Mouse (Mus musculus) adrenal gland, postnatal 36 days (tissue): ENCODE measurements around the gene Magi1. TPM values are rescaled to one million over a fixed set of nuclear protein-coding genes. Genes with fewer than 3 reads are reported as not detected.

ENCODE experiments used
- DNase-seq, 2 experiments: peaks; one replicate each; pipeline ENCODE4 v3.0.0; 2021; ENCODE audit warnings: mixed read lengths in 1 of 2
- total RNA-seq, 2 experiments: library from RNA; stranded (reverse); gene quantifications; 2 replicates each; pipeline ENCODE4 v1.2.3; 2021

The Magi1 gene
- total RNA-seq, 2 experiments from 2014 or later = 12.6 to 41.2 TPM

GRCm38 (mm10) chr6:93968721-93969120 lies 315.0 kb downstream of the Magi1 start:
- DNase-seq = no peak

GRCm38 (mm10) chr6:93962757-93963336 lies 320.9 kb downstream of the Magi1 start:
- DNase-seq = no peak

- no peak for DNase-seq
Measured at GRCm38 (mm10) chr6:93961782-93962181, 321.9 kb downstream of the Magi1 start.

GRCm38 (mm10) chr6:93957172-93957571 lies 326.5 kb downstream of the Magi1 start:
- no peak for DNase-seq

- DNase-seq = no peak
Measured at GRCm38 (mm10) chr6:93946612-93947011, 337.1 kb downstream of the Magi1 start.

- DNase-seq = no peak
Measured at GRCm38 (mm10) chr6:93936359-93936758, 347.4 kb downstream of the Magi1 start.

GRCm38 (mm10) chr6:93935793-93936192 lies 347.9 kb downstream of the Magi1 start:
- DNase-seq = peak in 1 of 2 experiments; percentile 13

GRCm38 (mm10) chr6:93934700-93935099 lies 349.0 kb downstream of the Magi1 start:
- no peak for DNase-seq

DNA sequence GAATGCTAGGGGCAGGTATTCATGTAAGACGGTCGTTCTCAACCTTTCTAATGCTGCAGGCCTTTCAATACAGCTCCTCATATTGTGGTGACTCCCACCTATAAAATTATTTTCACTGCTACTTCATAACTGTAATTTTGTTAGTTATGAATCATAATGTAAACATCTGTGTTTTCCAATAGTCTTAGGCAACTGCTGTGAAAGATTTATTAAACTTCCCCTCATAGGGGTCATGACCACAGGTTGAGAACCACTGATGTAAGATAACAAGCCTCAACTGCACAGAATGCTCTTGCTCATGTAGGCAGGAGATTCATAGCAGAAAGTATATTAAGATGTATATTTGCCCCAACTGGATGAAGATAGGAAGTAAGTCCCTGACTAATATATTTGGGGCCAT lies 359.1 kb downstream of the Magi1 start:
- no peak for DNase-seq

DNA sequence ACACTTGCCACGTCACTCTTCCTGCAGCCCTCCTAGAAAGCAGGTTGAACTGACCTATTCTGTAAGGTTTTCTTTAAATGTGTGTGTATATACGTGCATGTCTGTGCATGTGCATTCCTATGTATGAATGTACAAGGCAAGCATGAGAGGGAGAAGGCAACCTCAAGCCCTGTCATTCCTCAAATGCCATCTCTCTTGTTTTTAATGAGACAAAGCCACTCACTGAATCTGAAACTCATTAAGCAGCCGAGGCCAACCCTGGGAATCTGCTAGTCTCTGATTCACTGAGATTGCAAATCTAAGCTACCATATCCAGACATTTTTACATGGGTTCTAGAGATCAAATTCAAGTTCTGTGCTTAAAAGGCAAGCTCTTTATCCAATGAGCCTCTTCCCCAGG lies 359.7 kb downstream of the Magi1 start:
- DNase-seq = no peak

DNA sequence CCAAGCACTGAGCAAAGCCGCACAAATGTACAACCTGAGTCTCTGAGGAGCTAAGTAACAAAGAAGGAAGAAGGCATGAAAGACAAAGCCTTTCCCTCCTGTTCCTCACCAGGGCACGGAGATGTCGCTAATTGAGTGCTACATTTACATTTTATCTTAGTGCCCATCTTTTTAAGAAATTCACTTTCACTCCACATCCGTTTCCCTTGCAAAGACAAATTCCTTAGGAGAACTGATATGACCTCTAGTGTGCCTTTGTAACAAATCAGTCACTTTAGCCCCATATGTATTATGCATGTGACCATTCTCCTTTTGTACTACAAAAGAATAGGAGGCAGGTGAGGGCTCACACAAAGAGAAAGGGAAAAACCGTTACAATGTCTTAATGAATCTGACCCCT lies 360.4 kb downstream of the Magi1 start:
- DNase-seq = no peak

DNA sequence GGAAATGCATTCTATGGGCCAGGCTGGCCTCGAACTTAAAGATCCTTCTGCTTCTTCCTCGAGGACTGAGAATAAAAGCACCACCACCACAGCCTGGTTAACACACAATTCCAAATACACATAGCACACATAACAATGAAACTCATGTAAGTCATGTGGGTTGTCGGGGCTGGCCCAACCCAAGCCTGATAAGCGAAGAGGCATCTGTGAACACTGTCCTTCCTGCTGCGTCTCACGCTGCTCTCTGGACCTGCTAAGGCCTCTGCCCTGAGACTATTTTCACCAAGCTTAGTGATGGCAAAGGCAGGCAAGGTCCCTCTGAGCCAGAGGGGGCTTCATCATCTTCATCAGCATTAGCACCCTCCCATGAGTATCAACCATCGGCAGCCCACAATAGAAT lies 360.8 kb downstream of the Magi1 start:
- no peak for DNase-seq

GRCm38 (mm10) chr6:93913226-93913861 lies 370.4 kb downstream of the Magi1 start:
- DNase-seq = no peak

GRCm38 (mm10) chr6:93912582-93913225 lies 371.0 kb downstream of the Magi1 start:
- no peak for DNase-seq

DNA sequence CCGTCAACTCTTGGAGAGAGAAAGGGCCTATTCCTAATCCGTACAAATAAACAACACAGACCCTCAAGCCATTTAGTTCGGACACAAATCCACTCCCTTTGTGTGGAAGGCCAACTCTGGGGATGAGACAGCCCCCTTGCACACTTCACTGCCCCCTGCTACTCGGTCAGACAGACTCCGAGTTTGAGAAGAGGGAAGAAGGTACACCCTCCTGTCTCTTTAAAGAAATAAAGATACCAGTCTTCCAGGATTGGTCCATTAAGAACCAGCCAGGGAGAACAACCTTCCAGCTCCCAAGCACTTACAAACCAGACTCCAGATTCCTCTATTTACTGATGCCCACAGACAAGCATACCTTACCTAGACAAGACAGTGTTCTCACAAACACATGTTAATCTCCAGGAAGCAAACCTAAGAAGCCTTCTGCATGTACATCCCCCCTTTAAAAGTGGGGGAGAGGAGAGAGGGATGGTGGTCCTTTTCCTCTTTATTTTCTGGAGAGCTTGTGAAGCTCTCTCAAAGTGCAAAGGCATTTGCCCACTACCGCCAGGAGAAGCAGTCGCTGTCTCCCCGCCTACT lies 371.6 kb downstream of the Magi1 start:
- no peak for DNase-seq

DNA sequence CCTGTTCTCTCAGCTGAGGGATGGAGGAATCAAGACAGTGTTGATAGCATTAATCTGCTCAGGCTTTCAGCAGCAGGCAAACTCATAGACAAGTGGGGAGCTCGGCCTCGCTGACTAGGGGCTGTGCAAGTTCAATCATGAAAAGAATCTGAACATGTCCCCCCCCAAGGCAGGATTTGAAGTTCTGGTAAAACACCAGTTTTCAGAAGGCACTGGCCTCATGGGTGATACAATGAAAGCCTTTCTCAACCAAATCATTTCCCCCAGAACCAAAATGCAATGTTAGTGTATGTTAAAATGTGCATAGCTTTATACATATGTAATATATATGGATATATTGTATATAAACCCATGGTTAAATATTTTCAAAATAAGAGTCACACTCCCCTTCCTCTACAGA lies 372.3 kb downstream of the Magi1 start:
- DNase-seq = no peak

DNA sequence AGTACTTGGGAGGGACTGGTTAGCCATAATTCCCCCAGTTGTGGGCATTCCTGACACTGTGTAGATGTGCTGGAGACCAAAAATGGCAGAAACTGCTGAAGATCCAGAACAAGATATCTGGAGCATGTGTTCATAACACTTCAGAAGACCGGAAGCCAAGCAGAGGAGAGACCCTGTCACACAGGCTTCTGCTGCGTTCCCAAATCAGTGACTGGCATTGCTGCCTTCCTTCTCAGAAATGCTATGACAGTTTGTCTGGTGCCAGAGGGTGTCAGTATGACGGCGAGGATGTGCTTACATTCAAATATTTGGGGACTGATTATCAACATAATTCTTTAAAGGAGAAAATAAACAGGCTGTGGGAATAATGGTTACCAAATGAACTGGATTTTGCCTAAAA lies 373.7 kb downstream of the Magi1 start:
- DNase-seq = no peak

DNA sequence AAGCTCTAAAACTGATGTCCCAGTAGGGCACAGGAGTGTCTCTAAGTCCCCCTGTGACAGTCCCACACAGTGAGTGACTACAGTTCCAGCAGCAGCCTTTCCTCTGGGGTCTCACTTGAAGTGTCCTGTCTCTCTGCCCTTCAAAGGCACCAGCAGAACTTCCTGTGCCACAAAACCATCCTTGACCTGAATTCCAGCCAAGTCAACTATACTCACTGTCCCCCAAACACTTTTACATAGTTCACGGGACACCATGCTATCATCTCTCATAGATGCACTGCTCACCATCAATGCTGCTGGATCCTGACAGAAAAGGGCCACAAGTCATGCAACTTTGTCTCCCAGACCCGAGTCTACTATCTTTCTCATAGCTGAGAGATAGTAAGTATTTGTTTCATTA lies 378.7 kb downstream of the Magi1 start:
- peak in 1 of 2 experiments; percentile 21 for DNase-seq

DNA sequence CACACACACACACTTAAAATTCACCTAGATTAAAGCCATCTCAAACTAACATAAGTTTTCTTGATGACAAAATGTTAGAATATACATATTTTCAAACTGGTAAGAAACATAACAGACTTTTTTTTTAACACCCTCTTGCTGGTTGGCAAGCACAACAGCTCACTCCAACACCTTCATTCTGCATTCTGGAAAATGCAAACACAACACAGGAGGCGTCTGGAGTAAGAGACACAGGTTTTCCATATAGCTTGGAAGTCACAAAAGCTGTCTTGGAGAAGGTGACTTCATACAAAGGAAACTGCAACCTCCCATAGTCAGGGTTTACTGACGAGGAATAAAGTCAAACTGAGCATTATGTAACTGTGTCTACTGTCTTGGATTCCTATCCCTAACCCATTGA lies 381.5 kb downstream of the Magi1 start:
- no peak for DNase-seq

DNA sequence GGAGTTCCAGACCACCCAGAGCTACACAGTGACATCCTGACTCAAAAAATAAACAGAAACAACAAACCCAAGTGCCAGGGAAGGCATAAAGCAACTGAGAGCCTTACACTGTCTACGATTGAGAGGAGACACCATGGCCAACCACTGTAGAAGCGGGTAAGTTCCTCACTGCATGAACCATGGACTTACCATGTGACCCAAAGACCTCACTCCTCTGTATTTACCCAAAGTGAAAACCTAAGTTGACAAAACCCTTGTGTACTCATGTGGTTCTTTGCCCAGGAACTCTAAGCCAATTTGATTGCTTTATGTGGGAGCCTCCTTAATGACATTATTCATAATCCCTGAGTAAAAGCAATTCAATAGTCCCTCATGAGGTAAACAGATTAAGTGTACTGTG lies 382.3 kb downstream of the Magi1 start:
- DNase-seq = no peak

GRCm38 (mm10) chr6:93897512-93897911 lies 386.2 kb downstream of the Magi1 start:
- peak; percentile 16 to 22 for DNase-seq

- DNase-seq = no peak
Measured at GRCm38 (mm10) chr6:93895721-93896120, 388.0 kb downstream of the Magi1 start.

GRCm38 (mm10) chr6:93893956-93894355 lies 389.8 kb downstream of the Magi1 start:
- no peak for DNase-seq
